Mouse (Mus musculus) megakaryocyte, embryonic 14.5 days (primary cell): Measurements from ENCODE around the gene Cers3.

Experiments used
- FLI1 ChIP-seq: IDR thresholded peaks from 2 replicates; pipeline ENCODE4 v1.6.1; 2012; ENCODE audit warnings: low read length, inconsistent platforms, mixed read lengths
- GATA1 ChIP-seq: IDR thresholded peaks from 3 replicates; pipeline ENCODE4 v1.6.1; 2012; ENCODE audit warnings: mixed read lengths, low read length, inconsistent platforms, borderline replicate concordance

DNA sequence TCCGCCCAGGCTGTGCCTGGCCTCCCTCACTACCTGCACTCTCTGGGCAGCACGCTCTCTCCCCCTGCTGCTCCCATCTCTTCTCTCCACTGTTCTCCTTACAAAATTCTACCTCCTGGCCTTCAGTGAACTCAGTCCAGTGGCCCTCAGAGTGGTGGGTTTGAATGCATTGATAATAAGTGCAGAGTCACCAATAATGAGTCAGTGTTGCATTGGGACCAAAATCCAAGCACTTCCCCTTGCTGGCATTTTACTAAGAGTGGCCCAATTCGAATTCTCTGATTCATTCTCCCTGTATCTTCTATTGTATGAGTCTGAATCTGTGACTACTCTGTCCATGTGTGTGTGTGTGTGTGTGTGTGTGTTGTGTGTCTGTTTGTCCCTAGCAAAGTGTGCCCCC lies 63.5 kb downstream of the Cers3 start:
- no peak for TF ChIP-seq GATA1
- no peak for TF ChIP-seq FLI1
